Mouse (Mus musculus) heart, adult 18-20 months (tissue): ENCODE measurements around the gene Mkln1. TPM values are rescaled to one million over a fixed set of nuclear protein-coding genes. Genes with fewer than 3 reads are reported as not detected.
"Not testable (repeated sequence)": the region's sequence is repeated elsewhere in the genome, so short reads cannot be mapped to it uniquely, and the experiment has no call there.

Experiments
- DNase-seq, 2 experiments: peaks; one replicate each; pipeline ENCODE4 v3.0.0; 2021 to 2022; ENCODE audit warnings: mixed read lengths in 1 of 2
- total RNA-seq, 2 experiments: library from RNA; stranded (reverse); gene quantifications; 2 replicates each; pipeline ENCODE4 v1.2.3; 2021

Gene Mkln1
- total RNA-seq, 2 experiments from 2014 or later: 174 to 178 TPM

DNA sequence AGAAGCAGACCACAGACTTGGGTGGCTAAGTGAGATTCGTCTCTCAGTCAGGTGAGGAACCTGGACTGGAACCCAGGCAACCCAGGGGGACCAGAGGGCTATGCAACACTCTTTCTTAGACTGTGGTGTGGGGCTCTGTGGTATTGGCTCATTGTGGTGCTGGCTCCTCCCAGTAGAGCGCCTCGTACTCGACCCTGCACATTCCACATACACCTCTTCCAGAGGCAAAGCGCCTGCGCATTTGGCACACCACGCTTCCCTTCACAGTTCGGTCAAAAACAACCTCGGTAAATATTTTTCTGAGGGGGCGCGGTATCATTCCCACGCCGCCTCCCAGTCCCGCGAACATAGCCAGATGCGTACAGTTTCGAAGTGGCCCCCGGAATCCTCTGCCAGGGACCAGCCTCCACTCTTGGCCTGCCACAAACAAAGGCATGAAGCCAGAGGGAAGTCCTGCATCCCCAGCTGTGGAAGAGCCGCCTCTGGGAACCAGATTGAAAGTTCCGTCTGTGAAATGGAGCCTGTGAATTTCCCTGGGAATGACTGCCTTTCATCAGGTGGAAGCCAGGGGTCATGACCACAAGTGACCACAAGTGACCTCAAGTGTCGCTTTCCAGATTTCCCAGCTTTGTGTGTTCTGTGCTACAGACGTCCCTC lies 152.5 kb downstream of the Mkln1 start:
- peak; percentile 59 to 77 for DNase-seq

- no peak for DNase-seq
Measured at GRCm38 (mm10) chr6:31556460-31557100, 158.0 kb downstream of the Mkln1 start.

GRCm38 (mm10) chr6:31560138-31560959 lies 161.8 kb downstream of the Mkln1 start:
- no peak for DNase-seq

GRCm38 (mm10) chr6:31561948-31562347 lies 163.4 kb downstream of the Mkln1 start:
- not testable (repeated sequence) for DNase-seq

DNA sequence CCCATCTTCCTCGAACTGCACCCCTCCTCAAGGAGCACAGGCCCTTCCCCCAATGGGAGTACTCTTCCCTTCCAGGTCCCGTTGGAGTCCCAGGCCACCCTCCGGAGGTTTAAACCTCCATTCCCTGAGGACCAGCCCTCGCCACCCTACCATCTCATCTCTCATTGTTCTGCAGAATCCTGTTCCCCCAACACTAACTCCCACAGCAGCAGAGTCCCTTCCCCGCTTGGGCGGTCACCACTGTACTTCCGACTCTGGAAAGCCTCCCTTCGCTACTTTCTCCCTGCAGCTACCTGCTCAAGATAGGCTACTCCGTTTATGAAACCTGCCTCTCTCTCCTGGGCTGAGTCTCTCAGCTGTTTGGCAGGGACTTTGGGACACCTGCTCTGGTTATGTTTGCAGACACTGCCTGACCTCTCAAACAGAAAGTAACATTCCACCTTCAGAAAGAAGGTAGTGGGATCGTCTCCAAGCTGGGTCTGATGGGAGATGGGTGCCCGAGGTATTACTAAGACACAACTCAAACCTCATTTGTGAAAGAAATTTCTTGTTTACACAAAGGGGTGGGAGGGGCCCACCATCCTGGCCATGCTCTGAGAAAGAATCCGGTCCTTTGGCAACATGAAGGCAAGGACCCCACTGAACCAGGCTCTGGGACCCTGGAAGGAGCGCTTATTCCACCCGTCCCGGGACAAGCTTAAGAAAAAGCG lies 164.0 kb downstream of the Mkln1 start:
- peak; percentile 49 to 55 for DNase-seq

- peak; percentile 85 to 90 for DNase-seq
Measured at GRCm38 (mm10) chr6:31563235-31564181, 165.0 kb downstream of the Mkln1 start, which contains the start of gene Podxl. Gene Podxl, minus strand, starts transcription at chr6:31563981.

DNA sequence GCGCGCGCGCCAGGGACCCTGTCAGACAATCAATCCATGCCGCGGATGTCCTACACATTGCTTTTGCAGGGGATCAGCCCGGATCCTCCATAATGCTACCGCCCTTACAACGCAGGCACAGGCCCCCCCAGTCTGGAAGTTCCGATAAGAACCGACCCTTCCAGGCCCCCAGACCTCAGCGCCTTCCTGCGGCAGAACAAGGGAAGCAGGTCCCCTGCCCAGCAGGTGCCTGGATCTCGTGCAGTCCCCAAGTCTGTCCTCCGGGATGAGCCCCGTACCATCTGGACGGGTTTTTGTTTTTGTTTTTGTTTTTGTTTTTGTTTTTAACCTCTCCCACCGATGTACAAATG lies 165.6 kb downstream of the Mkln1 start:
- no peak for DNase-seq

DNA sequence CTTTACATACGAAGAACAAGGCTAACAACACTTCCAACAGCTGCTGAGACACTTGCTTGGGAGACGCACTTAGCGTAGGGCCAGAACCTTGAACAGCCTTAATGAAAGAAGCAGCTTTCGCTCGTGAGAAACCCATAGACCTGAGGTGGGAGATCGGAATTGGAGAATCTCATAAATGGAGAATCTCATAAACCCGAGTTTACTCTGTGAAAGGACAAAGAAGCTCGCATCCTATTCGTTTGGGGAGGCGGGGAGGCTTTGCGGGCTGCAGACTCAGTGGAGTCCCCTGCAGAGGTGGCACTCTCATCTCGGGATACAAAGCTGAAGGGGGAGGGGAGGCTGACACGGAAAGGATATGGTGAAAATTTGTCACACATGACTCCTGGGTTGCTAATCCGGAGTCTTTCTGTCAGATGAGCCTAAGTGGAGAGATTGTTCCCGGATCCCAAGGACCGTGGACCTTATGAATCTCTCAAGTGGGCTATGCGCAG lies 166.4 kb downstream of the Mkln1 start:
- peak in 1 of 2 experiments; percentile 34 for DNase-seq

Other genes starting within 250 kb of the Mkln1 start
- gene Podxl, start 165.2 kb downstream of the Mkln1 start, total RNA-seq: 10 to 100 TPM; 54.1 to 56.9 TPM